Mouse (Mus musculus): Measurements from ENCODE around the gene Eif2a. TPM values are rescaled to one million over a fixed set of nuclear protein-coding genes. Genes with fewer than 3 reads are reported as not detected.

The Eif2a gene
- total RNA-seq (2023), result 10 to 100 TPM; 36.7 to 37.9 TPM

DNA sequence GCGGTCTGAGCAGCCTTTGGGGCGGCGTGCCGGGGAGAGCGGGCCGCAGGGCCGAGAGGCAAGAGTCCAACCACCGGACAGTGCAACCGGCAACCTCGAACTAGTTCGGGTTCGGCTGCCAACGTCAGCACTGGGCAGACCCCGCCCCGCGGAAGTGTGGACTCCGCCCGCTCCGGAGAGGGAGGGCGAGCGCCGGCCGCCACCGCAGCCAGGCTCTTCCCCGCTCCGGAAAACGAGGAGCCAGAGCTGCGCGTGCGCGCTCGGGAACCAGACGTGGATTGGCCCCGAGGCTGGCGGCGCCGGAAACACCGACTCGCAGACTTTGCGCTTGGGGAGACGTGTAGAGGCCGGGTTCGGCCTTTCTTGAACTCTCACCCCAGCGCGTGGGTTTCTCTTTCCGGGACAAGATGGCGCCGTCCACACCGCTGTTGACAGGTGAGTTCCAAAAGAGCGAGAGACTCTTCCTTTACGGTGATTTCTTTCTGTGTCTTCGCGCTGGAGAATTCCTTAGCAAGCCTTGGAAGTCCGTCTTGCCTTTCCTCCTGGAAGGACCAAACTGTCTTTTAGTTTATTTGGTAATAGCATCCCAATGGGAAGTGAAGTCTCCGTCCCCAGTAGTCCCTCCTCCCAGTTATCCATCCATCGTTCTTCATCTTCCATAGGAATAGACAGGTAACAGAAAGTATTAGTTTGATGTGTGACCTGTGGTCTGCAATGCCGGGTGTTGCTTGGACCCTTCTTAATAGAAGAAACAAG lies at the start of gene Eif2a, which contains the start of gene Serp1:
Eif2a (plus strand) TSS at position 170 of the 756 bp plus-strand sequence.
Serp1 (minus strand) TSS at position 241 of the 756 bp plus-strand sequence.

DNA sequence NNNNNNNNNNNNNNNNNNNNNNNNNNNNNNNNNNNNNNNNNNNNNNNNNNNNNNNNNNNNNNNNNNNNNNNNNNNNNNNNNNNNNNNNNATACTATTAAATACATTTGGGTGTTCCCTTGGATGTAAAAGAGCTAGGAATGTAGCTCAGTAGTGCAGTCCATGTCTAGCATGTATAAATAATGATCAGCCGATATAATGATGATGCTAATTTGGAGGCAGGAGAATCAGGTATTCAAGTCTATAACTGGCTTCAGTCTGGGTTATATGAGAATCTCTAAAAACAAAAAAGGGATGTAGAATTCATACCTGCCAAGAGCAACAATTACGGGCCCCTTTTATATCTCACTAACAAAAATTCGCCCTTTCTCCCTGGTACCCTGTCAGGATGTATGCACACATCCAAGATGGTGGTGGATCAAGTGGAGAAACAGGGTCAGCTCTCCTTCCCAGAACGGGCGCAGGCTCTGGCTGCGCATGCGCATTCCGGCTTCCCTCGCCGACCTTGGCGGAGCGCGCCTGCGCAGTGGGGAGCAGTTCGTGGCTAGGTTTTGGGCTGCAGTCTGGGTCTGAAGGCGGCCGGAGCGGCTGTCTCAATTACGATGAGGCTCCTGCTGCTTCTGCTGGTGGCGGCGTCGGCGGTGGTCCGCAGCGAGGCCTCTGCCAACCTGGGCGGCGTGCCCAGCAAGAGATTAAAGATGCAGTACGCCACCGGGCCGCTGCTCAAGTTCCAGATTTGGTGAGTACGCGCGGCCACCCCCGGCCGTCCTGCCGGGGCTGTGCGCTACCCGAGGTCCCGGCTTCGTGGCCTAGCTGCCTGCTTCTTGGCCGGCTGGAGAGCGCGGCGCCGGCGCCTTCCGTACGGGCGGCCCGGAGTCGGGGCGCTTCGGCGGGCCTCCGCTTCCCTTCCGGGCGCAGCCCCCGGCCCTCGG lies 50.8 kb downstream of the Eif2a start, which contains the start of gene Selenot:
Selenot (plus strand) TSS at position 500 of the 930 bp plus-strand sequence.

Other genes starting within 250 kb of the Eif2a start
- 10 to 100 TPM; 27.4 to 32.6 TPM for gene Tsc22d2, start 111.1 kb upstream of the Eif2a start, total RNA-seq (2023)
- gene Serp1, start 71 bp downstream of the Eif2a start, total RNA-seq (2023), result 100 to 1,000 TPM in 1 of 2 experiments, 10 to 100 TPM in 1; 100.0 to 105 TPM
- gene Selenot, start 50.8 kb downstream of the Eif2a start, total RNA-seq (2023), result 10 to 100 TPM; 75.5 to 82.5 TPM
- not detected for gene Erich6, start 111.4 kb downstream of the Eif2a start, total RNA-seq (2023)
- 10 to 100 TPM; 25.8 to 31.6 TPM for gene Siah2, start 166.6 kb downstream of the Eif2a start, total RNA-seq (2023)